Mouse (Mus musculus): ENCODE data around the gene Mettl5.
"Not testable (repeated sequence)": the region's sequence is repeated elsewhere in the genome, so short reads cannot be mapped to it uniquely, and the experiment has no call there.

Mettl5 gene

GRCm38 (mm10) chr2:69885451-69886305, at the start of gene Mettl5:
TSS of gene Mettl5 (minus strand) at chr2:69885615.
- DNase-seq = peak; percentile 80

- DNase-seq = no peak
Observed at GRCm38 (mm10) chr2:69924943-69925342, 39.5 kb upstream of the Mettl5 start.

- no peak for DNase-seq
Observed at GRCm38 (mm10) chr2:69917301-69917700, 31.9 kb upstream of the Mettl5 start.

- no peak for DNase-seq
Observed at GRCm38 (mm10) chr2:69912801-69913200, 27.4 kb upstream of the Mettl5 start.

GRCm38 (mm10) chr2:69907394-69907793, 22.0 kb upstream of the Mettl5 start:
- not testable (repeated sequence) for DNase-seq

GRCm38 (mm10) chr2:69903541-69903940, 18.1 kb upstream of the Mettl5 start:
- no peak for DNase-seq

- peak; percentile 60 for DNase-seq
Observed at GRCm38 (mm10) chr2:69897618-69898575, 12.5 kb upstream of the Mettl5 start.

- peak; percentile 95 for DNase-seq
Observed at GRCm38 (mm10) chr2:69897039-69897617, 11.7 kb upstream of the Mettl5 start, which contains the start of gene Ubr3. TSS of gene Ubr3 (plus strand) at chr2:69897246.

- no peak for DNase-seq
Observed at GRCm38 (mm10) chr2:69896224-69896581, 10.8 kb upstream of the Mettl5 start.

GRCm38 (mm10) chr2:69895502-69896223, 10.2 kb upstream of the Mettl5 start:
- DNase-seq = peak; percentile 30

- DNase-seq = no peak
Observed at GRCm38 (mm10) chr2:69893891-69894290, 8.5 kb upstream of the Mettl5 start.

GRCm38 (mm10) chr2:69893145-69893544, 7.7 kb upstream of the Mettl5 start:
- DNase-seq = no peak

- DNase-seq = no peak
Observed at GRCm38 (mm10) chr2:69890843-69891242, 5.4 kb upstream of the Mettl5 start.

- no peak for DNase-seq
Observed at GRCm38 (mm10) chr2:69888957-69889356, 3.5 kb upstream of the Mettl5 start.

- no peak for DNase-seq
Observed at GRCm38 (mm10) chr2:69885050-69885449, 365 bp downstream of the Mettl5 start.

- no peak for DNase-seq
Observed at GRCm38 (mm10) chr2:69884581-69884980, 834 bp downstream of the Mettl5 start.

- no peak for DNase-seq
Observed at GRCm38 (mm10) chr2:69883990-69884391, 1.4 kb downstream of the Mettl5 start.

GRCm38 (mm10) chr2:69862117-69862657, 23.2 kb downstream of the Mettl5 start:
- DNase-seq = peak; percentile 23

- peak; percentile 92 for DNase-seq
Observed at GRCm38 (mm10) chr2:69861485-69862091, 23.8 kb downstream of the Mettl5 start, which contains the start of gene Ssb. TSS of gene Ssb (plus strand) at chr2:69861562.

GRCm38 (mm10) chr2:69860972-69861452, 24.4 kb downstream of the Mettl5 start:
- no peak for DNase-seq

GRCm38 (mm10) chr2:69857882-69858281, 27.5 kb downstream of the Mettl5 start:
- DNase-seq = no peak
